Mouse (Mus musculus): Measurements from ENCODE around the gene Pcsk5. TPM values are rescaled to one million over a fixed set of nuclear protein-coding genes. Genes with fewer than 3 reads are reported as not detected.

Pcsk5 gene
- total RNA-seq, 2 experiments from 2014 or later, result 18.1 to 18.5 TPM

DNA sequence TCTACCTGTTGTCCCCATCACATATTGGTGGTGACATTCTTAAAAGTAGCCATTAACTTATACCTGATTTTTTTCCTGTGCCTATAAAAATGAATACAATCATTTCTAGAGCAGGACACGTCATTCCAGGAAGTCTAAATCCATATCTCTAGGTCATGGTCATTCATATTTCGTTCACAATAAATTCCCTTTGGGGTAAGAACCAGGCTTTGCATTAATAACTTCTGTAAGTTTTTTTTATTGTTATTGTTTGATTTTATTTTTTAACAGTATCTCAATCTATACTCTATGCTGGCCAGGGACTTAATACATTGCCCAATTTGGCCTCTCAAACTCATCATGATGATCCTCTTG lies 408.9 kb downstream of the Pcsk5 start:
- DNase-seq (ENCODE audit: extremely low spot score in 1 of 2, low spot score in 2 of 2), result no peak
- intact Hi-C loops (cut with DNase I), result no loop called here

GRCm38 (mm10) chr19:17427824-17428560 lies 409.4 kb downstream of the Pcsk5 start:
- DNase-seq (ENCODE audit: extremely low spot score in 1 of 2, low spot score in 2 of 2), result no peak
- intact Hi-C loops (cut with DNase I), result no loop called here

DNA sequence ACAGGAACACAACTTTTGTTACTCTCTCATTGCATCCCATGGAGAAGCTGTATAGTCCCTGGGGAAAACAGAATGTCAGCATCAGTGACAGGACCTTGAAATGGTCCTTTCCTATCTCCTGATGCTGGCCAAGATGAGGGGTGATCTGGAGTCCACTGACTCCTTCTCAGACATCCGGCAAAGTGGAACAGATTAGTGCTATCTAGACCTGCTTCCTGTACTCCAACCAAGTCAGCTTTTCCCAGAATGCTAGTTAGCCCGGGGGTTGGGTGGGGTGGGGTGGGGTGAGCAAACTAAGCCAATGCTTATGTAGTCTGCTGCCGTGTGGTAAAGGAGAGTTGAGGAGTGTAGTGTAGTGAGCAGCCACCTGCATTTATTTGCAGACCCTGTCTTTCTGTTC lies 414.1 kb downstream of the Pcsk5 start:
- no peak for DNase-seq (ENCODE audit: extremely low spot score in 1 of 2, low spot score in 2 of 2)
- intact Hi-C loops (cut with DNase I), result no loop called here

DNA sequence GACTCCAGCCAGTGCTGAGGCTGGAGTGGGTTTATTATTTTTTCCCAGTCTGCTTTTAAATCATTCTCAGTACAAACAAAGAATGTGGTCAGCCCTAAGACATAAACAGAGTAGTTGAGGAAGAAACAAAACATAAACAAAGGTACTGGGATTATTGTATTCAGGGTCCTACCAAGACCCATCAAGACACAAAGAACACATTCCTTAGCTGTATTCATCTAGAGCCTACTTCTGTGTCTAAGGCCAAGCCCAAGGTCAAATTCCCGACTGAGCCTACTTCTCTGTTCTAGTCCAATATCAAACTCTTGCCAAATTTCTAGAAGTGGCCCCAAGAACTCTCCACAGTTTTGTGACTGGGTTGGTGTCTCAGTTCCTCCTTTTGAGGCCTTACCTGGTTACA lies 419.6 kb downstream of the Pcsk5 start:
- intact Hi-C loops (cut with DNase I), result no loop called here
- no peak for DNase-seq (ENCODE audit: extremely low spot score in 1 of 2, low spot score in 2 of 2)

- DNase-seq (ENCODE audit: extremely low spot score in 1 of 2, low spot score in 2 of 2), result no peak
- intact Hi-C loops (cut with DNase I), result no loop called here
Observed at GRCm38 (mm10) chr19:17412915-17413459, 424.4 kb downstream of the Pcsk5 start.

DNA sequence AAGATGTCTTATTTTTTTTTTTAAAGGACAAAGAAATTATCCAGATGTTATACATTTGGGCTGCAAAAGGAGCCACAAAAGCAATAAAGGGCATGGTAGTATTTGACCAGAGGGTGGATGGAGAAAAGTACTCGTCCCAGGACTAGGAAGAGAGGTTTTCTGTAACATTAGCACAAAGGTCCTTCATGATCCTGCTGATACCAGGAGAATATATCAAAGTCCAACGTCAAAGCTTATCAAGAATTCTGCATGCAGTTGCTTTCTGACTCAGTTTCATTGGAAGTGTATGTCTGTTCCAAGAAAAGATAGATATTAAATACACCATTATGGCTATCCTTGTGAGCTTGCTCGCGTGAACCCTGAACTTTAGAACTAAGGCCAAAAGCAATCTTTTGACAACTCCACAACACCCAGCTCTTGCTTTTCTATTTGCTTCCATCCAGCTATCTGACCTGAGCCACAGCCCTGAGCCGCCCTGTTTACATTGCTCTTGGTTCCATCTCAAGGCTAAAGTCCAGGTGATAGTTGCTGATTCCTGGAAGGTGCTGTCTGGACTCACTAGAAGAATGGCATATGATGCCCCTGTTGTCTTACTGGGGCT lies 426.9 kb downstream of the Pcsk5 start:
- DNase-seq (ENCODE audit: extremely low spot score in 1 of 2, low spot score in 2 of 2), result no peak
- intact Hi-C loops (cut with DNase I), result no loop called here

GRCm38 (mm10) chr19:17409351-17409750 lies 428.1 kb downstream of the Pcsk5 start:
- no peak for DNase-seq (ENCODE audit: extremely low spot score in 1 of 2, low spot score in 2 of 2)

GRCm38 (mm10) chr19:17408591-17408990 lies 428.8 kb downstream of the Pcsk5 start:
- intact Hi-C loops (cut with DNase I), result no loop called here

More at GRCm38 (mm10) chr19:17409351-17409750, 428.1 kb downstream of the Pcsk5 start:
- intact Hi-C loops (cut with DNase I), result no loop called here

DNA sequence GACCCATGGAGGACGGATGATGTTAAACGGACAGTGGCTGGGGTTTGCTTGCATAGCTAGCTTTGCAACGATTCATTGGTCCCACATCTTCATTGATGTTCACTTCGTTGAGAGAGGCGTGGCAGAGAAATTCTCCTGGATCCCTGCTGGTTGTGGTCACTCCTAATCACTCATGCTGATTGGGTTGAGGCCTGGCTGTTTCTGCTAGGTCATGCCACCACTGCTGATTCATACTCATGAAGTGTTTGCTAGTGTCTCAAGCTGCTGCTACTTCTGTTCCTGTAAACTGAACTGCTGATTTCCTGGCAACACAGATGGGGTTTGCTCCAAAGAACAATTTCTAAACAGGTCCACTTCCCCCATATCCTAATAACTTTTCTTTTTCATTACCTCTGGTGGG lies 430.6 kb downstream of the Pcsk5 start:
- intact Hi-C loops (cut with DNase I), result no loop called here
- no peak for DNase-seq (ENCODE audit: extremely low spot score in 1 of 2, low spot score in 2 of 2)

More at GRCm38 (mm10) chr19:17408591-17408990, 428.8 kb downstream of the Pcsk5 start:
- no peak for DNase-seq (ENCODE audit: extremely low spot score in 1 of 2, low spot score in 2 of 2)

GRCm38 (mm10) chr19:17403175-17403574 lies 434.3 kb downstream of the Pcsk5 start:
- intact Hi-C loops (cut with DNase I), result no loop called here

DNA sequence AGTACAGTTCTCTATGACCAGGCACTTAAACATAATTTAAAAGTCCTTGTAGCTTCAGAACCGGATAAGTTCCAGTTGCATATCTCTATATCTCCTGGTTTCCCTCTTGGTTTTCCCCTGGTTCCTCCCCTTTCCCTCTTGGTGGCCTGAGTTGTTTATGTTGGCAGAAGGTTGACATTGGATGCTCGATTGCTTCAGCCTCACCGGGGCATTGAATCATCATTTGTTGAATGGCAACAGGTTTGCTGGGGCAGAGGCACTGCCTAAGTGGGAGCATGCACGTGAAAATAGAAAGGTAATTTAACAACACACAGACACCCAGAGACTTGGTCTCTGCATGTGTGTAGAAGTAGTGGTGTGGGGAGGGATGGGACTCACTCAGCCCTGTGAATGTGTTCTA lies 436.9 kb downstream of the Pcsk5 start:
- no peak for DNase-seq (ENCODE audit: extremely low spot score in 1 of 2, low spot score in 2 of 2)
- intact Hi-C loops (cut with DNase I), result no loop called here

More at GRCm38 (mm10) chr19:17403175-17403574, 434.3 kb downstream of the Pcsk5 start:
- DNase-seq (ENCODE audit: extremely low spot score in 1 of 2, low spot score in 2 of 2), result no peak

- DNase-seq (ENCODE audit: extremely low spot score in 1 of 2, low spot score in 2 of 2), result no peak
- intact Hi-C loops (cut with DNase I), result no loop called here
Observed at GRCm38 (mm10) chr19:17399965-17400364, 437.5 kb downstream of the Pcsk5 start.

GRCm38 (mm10) chr19:17397922-17398321 lies 439.5 kb downstream of the Pcsk5 start:
- intact Hi-C loops (cut with DNase I), result no loop called here
- DNase-seq (ENCODE audit: extremely low spot score in 1 of 2, low spot score in 2 of 2), result no peak

DNA sequence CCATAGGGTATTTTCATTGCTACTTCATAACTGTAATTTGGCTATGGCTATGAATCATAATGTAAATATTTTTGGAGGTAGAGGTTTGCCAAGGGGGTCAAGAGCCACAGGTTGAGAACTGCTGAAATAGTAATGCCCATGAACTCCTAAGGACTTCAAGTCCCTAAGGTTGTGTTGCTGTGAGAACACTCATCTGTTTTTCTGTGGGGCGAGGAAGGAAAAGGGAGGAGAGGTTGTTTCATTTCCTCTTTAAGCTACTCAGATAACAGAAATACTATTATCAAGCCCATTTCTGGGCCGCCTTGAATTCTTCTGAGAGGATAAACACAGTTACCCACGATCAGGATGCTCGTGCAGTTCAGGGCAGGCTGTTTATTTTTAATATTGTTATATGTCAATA lies 440.6 kb downstream of the Pcsk5 start:
- DNase-seq (ENCODE audit: extremely low spot score in 1 of 2, low spot score in 2 of 2), result no peak
- intact Hi-C loops (cut with DNase I), result no loop called here

DNA sequence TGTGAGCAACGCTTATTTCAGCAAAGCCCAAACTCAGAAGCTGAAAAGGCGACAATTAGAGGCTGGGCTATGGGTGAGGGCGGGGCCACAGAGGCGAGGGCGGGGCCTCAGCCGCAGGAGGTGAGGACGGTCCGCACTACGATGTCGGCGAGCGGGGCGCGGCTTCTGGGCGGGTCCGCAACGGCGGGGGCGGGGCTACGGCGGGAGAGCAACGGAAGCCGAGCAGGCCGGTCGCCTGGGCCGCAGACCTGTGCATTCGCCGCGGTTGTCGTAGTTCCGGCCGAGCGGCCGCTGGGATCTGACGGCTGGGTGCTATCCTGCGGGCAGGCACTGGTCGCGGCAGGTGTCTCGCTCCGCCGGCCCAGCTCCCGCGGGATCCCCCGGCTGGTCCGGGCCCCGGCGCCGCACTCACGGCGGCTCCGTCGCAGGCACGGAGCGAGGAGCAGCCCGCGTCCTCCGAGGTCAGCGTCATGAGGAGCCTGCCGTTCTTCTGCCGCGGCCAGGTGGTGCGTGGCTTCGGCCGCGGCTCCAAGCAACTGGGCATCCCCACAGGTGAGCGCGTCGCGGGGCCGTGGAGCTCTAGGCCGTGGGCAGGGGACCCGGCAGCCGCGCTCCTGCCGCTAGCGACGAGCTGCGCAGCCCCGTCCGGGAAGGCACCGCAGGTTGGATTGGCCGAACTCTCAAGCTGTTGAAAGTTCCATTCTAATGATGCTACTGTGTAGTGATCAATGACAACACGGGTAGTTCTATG lies 443.4 kb downstream of the Pcsk5 start, which contains the start of gene Rfk:
Gene Rfk, plus strand, starts transcription at position 203 of the 751 bp plus-strand sequence.
- intact Hi-C loops (cut with DNase I), result no loop called here

DNA sequence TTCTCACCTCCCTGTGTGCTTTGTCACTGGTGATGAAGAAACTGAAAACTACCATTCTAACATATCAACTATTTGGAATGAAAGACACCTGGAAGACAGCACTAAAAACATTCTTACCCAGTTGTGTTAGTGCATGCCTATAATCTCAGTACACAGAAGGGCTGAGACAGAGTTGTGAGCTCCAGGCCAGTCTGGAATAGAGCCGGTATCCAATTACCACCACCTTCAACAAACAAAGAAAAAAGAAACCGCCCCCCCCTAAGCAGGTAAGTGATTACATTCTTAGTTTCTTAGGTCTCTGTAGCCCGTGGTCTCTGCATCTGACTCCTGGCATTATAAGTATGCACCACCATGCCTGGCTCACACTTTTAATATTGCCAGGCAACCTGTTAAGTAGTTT lies 444.6 kb downstream of the Pcsk5 start:
- DNase-seq (ENCODE audit: extremely low spot score in 1 of 2, low spot score in 2 of 2), result no peak
- intact Hi-C loops (cut with DNase I), result no loop called here

More for the DNA sequence above, 443.4 kb downstream of the Pcsk5 start, which contains the start of gene Rfk:
- DNase-seq (ENCODE audit: extremely low spot score in 1 of 2, low spot score in 2 of 2), result peak; percentile 85 to 96

- intact Hi-C loops (cut with DNase I), result loop anchor here (2.0 kb wide), 1 partner anchor 264 kb away; no protein-coding TSS in a partner anchor
- DNase-seq (ENCODE audit: extremely low spot score in 1 of 2, low spot score in 2 of 2), result peak in 1 of 2 experiments; percentile 27
Observed at GRCm38 (mm10) chr19:17388404-17388803, 449.0 kb downstream of the Pcsk5 start.

- intact Hi-C loops (cut with DNase I), result no loop called here
- no peak for DNase-seq (ENCODE audit: extremely low spot score in 1 of 2, low spot score in 2 of 2)
Observed at GRCm38 (mm10) chr19:17386424-17386823, 451.0 kb downstream of the Pcsk5 start.

- intact Hi-C loops (cut with DNase I), result no loop called here
- DNase-seq (ENCODE audit: extremely low spot score in 1 of 2, low spot score in 2 of 2), result no peak
Observed at GRCm38 (mm10) chr19:17385426-17385825, 452.0 kb downstream of the Pcsk5 start.

All from left cerebral cortex, postnatal 10 days (tissue).